Mouse (Mus musculus) neutrophil, adult 59 days (primary cell): ENCODE measurements around the gene Tigd3. TPM values are rescaled to one million over a fixed set of nuclear protein-coding genes. Genes with fewer than 3 reads are reported as not detected.

Experiments used
- total RNA-seq, 2 experiments: library from RNA; stranded (reverse); gene quantifications; 1 replicate in 1 of 2; 2 replicates in 1 of 2; pipeline ENCODE4 v1.2.4; 2023

Tigd3 gene
- 1 to 10 TPM; 1.6 to 2.0 TPM for total RNA-seq

GRCm38 (mm10) chr19:5894002-5894678 is at the start of gene Tigd3:
TSS of gene Tigd3 (minus strand) at chr19:5894149.

GRCm38 (mm10) chr19:5924713-5925093 is 30.8 kb upstream of the Tigd3 start, which contains the start of gene Cdc42ep2:
TSS of gene Cdc42ep2 (minus strand) at chr19:5924816.

GRCm38 (mm10) chr19:5913007-5913719 is 19.2 kb upstream of the Tigd3 start, which contains the start of gene Dpf2:
TSS of gene Dpf2 (minus strand) at chr19:5913010.

GRCm38 (mm10) chr19:5877618-5878361 is 16.2 kb downstream of the Tigd3 start, which contains the start of gene Slc25a45:
TSS of gene Slc25a45 (plus strand) at chr19:5877808.

GRCm38 (mm10) chr19:5874969-5875480 is 18.9 kb downstream of the Tigd3 start, which contains the start of gene Frmd8:
TSS of gene Frmd8 (minus strand) at chr19:5875274.

Other genes with a start within 250 kb of the Tigd3 start
- gene Sipa1, start 230.4 kb downstream of the Tigd3 start, total RNA-seq = 100 to 1,000 TPM; 212 to 218 TPM
- gene Map3k11, start 205.4 kb downstream of the Tigd3 start, total RNA-seq = 10 to 100 TPM; 86.5 to 87.3 TPM
- 10 to 100 TPM; 68.8 to 83.2 TPM for gene Pcnx3, start 205.2 kb downstream of the Tigd3 start, total RNA-seq
- gene Kcnk7, start 189.8 kb downstream of the Tigd3 start, total RNA-seq = not detected
- gene Ehbp1l1, start 167.8 kb downstream of the Tigd3 start, total RNA-seq = 100 to 1,000 TPM; 150 to 158 TPM
- 10 to 100 TPM; 57.9 to 58.5 TPM for gene Fam89b, start 164.5 kb downstream of the Tigd3 start, total RNA-seq
- gene Ltbp3, start 153.2 kb downstream of the Tigd3 start, total RNA-seq = 1 to 10 TPM in 1 of 2 experiments, under 1 TPM in 1; 0.58 to 1.4 TPM
- 10 to 100 TPM; 53.8 to 62.1 TPM for gene Scyl1, start 122.7 kb downstream of the Tigd3 start, total RNA-seq
- 10 to 100 TPM; 56.7 to 60.3 TPM for gene Frmd8, start 18.9 kb downstream of the Tigd3 start, total RNA-seq
- 10 to 100 TPM; 54.1 to 58.0 TPM for gene Slc25a45, start 16.3 kb downstream of the Tigd3 start, total RNA-seq
- 100 to 1,000 TPM; 109 to 122 TPM for gene Dpf2, start 18.9 kb upstream of the Tigd3 start, total RNA-seq
- 1 to 10 TPM; 4.5 to 5.0 TPM for gene Cdc42ep2, start 30.7 kb upstream of the Tigd3 start, total RNA-seq
- 10 to 100 TPM; 30.9 to 35.0 TPM for gene Pola2, start 70.1 kb upstream of the Tigd3 start, total RNA-seq
- 1 to 10 TPM; 2.0 to 2.5 TPM for gene Slc22a20, start 92.0 kb upstream of the Tigd3 start, total RNA-seq
- gene Capn1, start 121.7 kb upstream of the Tigd3 start, total RNA-seq = 100 to 1,000 TPM; 247 to 265 TPM
- gene Syvn1, start 152.4 kb upstream of the Tigd3 start, total RNA-seq = 10 to 100 TPM; 45.6 to 51.2 TPM
- 10 to 100 TPM; 15.8 to 16.7 TPM for gene Mrpl49, start 163.6 kb upstream of the Tigd3 start, total RNA-seq
- 1,000 to 10,000 TPM; 1,540 to 1,651 TPM for gene Fau, start 163.7 kb upstream of the Tigd3 start, total RNA-seq
- 10 to 100 TPM; 11.2 to 11.7 TPM for gene Znhit2, start 167.0 kb upstream of the Tigd3 start, total RNA-seq
- 1 to 10 TPM; 9.6 to 9.7 TPM for gene Tm7sf2, start 174.2 kb upstream of the Tigd3 start, total RNA-seq
- gene Vps51, start 183.1 kb upstream of the Tigd3 start, total RNA-seq = 10 to 100 TPM; 70.3 to 87.1 TPM
- not detected for gene Tmem262, start 185.9 kb upstream of the Tigd3 start, total RNA-seq
- under 1 TPM in 1 of 2 experiments, not detected in 1; 0.71 TPM for gene Gm28374, start 188.1 kb upstream of the Tigd3 start, total RNA-seq
- 10 to 100 TPM; 38.5 to 39.7 TPM for gene Zfpl1, start 190.8 kb upstream of the Tigd3 start, total RNA-seq
- 10 to 100 TPM; 26.1 to 30.9 TPM for gene Cdca5, start 190.8 kb upstream of the Tigd3 start, total RNA-seq
- gene AC131692.1, start 200.3 kb upstream of the Tigd3 start, total RNA-seq = 1 to 10 TPM; 1.1 to 1.9 TPM
- under 1 TPM; 0.49 to 0.60 TPM for gene Naaladl1, start 211.6 kb upstream of the Tigd3 start, total RNA-seq
- 1 to 10 TPM; 5.2 to 6.0 TPM for gene Sac3d1, start 224.5 kb upstream of the Tigd3 start, total RNA-seq
- 10 to 100 TPM; 13.6 to 17.3 TPM for gene Snx15, start 234.2 kb upstream of the Tigd3 start, total RNA-seq
- gene Batf2, start 246.8 kb upstream of the Tigd3 start, total RNA-seq = under 1 TPM in 1 of 2 experiments, not detected in 1; 0.42 TPM
- gene Arl2, start 247.4 kb upstream of the Tigd3 start, total RNA-seq = 10 to 100 TPM; 11.0 to 12.8 TPM